Mouse (Mus musculus): ENCODE data around the gene Gabra3. TPM values are rescaled to one million over a fixed set of nuclear protein-coding genes. Genes with fewer than 3 reads are reported as not detected.

The Gabra3 gene
- polyA plus RNA-seq, 1 experiment, result 0.76 TPM

DNA sequence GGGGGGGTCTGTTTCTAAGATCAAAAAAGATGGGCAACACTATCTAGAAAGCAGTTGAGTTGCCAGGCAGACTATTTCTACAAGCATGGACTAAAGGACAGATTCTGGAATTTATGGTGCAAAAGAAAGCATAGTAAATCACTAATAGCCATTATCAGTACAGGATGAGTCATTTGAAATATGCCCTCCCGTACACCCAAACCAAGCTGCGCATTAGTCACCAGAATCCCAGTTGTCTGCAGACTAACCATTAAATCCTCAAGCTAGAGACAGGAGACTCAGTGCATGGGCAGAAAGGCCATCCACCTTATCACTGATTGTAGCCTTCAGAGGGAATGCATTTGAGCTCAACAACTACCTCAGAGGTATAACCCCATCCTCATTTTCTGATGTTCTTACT, 166.8 kb downstream of the Gabra3 start:
- Histone ChIP-seq H3K27ac (ENCODE audit: insufficient read depth, low read length) (no peak overlapping the region), H3K4me3 (ENCODE audit: low read depth, low read length) (no peak overlapping the region), H3K36me3 (ENCODE audit: control insufficient read depth, insufficient read depth, low read length, poor library complexity, severe bottlenecking) (no peaks in the 10 kb centered on the region), H3K4me1 (ENCODE audit: control insufficient read depth, insufficient read depth, low read length) (no peaks in the 10 kb centered on the region), H3K9ac (ENCODE audit: low read depth, poor library complexity, severe bottlenecking) (no peak overlapping the region), H3K27me3 (ENCODE audit: control insufficient read depth, insufficient read depth, low read length, poor library complexity, severe bottlenecking) (no peaks in the 10 kb centered on the region), H3K9me3 (replicated peaks; ENCODE audit: control insufficient read depth, insufficient read depth, low read length, poor library complexity, severe bottlenecking) (no peaks in the 10 kb centered on the region)
- TF ChIP-seq CTCF (IDR thresholded peaks at IDR 0.05; ENCODE audit: low read depth, low read length), result no peak
- TF ChIP-seq EP300 (IDR thresholded peaks at IDR 0.05; ENCODE audit: insufficient read depth, low read depth, low read length), result no peak
- no peak for TF ChIP-seq POLR2A (IDR thresholded peaks at IDR 0.05; ENCODE audit: insufficient read depth, low read length)

DNA sequence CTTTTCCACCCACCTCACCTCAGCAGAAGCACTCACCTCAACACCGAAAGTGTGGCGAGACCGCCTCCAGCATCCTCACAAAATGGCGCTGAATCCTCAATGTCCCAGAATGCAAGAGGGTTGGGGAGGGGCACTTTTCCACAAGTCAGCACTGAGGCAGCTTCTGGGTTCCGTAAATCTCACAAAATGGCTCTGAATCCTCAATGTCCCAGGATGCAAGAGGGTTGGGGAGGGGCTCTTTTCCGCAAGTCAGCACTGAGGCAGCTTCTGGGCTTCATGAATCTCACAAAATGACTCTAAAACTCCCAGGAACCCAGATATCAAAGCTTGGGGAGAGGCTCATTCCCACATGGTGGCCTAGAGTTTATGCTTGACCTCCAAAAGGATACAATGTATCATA, 269.9 kb downstream of the Gabra3 start, which contains the start of gene Magea10:
TSS of gene Magea10 (minus strand) at position 101 of the 400 bp plus-strand sequence.
- Histone ChIP-seq H3K27ac (ENCODE audit: insufficient read depth, low read length) (no peak within 1 kb of the TSS), H3K9me3 (replicated peaks; ENCODE audit: control insufficient read depth, insufficient read depth, low read length, poor library complexity, severe bottlenecking) (no peaks in the 10 kb centered on the region), H3K4me1 (ENCODE audit: control insufficient read depth, insufficient read depth, low read length) (no peaks in the 10 kb centered on the region), H3K4me3 (ENCODE audit: low read depth, low read length) (no peak within 1 kb of the TSS), H3K27me3 (ENCODE audit: control insufficient read depth, insufficient read depth, low read length, poor library complexity, severe bottlenecking) (no peaks in the 10 kb centered on the region), H3K9ac (ENCODE audit: low read depth, poor library complexity, severe bottlenecking) (no peak within 1 kb of the TSS), H3K36me3 (ENCODE audit: control insufficient read depth, insufficient read depth, low read length, poor library complexity, severe bottlenecking) (no peaks in the 10 kb centered on the region)
- TF ChIP-seq POLR2A (IDR thresholded peaks at IDR 0.05; ENCODE audit: insufficient read depth, low read length) (no peak), CTCF (IDR thresholded peaks at IDR 0.05; ENCODE audit: low read depth, low read length) (no peak), EP300 (IDR thresholded peaks at IDR 0.05; ENCODE audit: insufficient read depth, low read depth, low read length) (no peak)

Other genes starting within 250 kb of the Gabra3 start
- gene Gabrq, start 168.3 kb upstream of the Gabra3 start, polyA plus RNA-seq (2011; ENCODE audit: insufficient read depth, insufficient read length, low read depth, missing spikeins), result 0.24 TPM in 1 of 2 replicates, not detected in the other

Measured in ES-Bruce4 (cell line).